Mouse (Mus musculus) cerebellum, adult 2 months (tissue): ENCODE results near the gene Sec1. TPM values are rescaled to one million over a fixed set of nuclear protein-coding genes. Genes with fewer than 3 reads are reported as not detected.

Experiments
- DNase-seq, 2 experiments: peaks; one replicate each; pipeline ENCODE4 v3.0.0; 2021
- H3K27ac ChIP-seq: fragments of 200-500 bp; 2 replicates; pipeline ENCODE4 v1.5.1; 2012; ENCODE audit warnings: low read length, control low read depth, inconsistent platforms; ENCODE audit not compliant: insufficient read depth
- H3K27me3 ChIP-seq: fragments of 200-500 bp; 2 replicates; pipeline ENCODE4 v1.6.1; 2012; ENCODE audit warnings: inconsistent platforms, mild to moderate bottlenecking, low read length, moderate library complexity; ENCODE audit not compliant: control insufficient read depth, insufficient read depth
- H3K4me1 ChIP-seq: fragments of 200-500 bp; 2 replicates; pipeline ENCODE4 v1.6.1; 2011; ENCODE audit warnings: low read length; ENCODE audit not compliant: control insufficient read depth, insufficient read depth
- H3K4me3 ChIP-seq: fragments of 200-500 bp; replicated peaks from 2 replicates; pipeline ENCODE3; 2011; ENCODE audit warnings: mild to moderate bottlenecking, low read depth, low read length, control low read depth; ENCODE audit not compliant: insufficient read depth
- CTCF ChIP-seq: fragments of 200-500 bp; IDR thresholded peaks from 2 replicates; pipeline ENCODE4 v1.5.1; 2011; ENCODE audit warnings: low read depth, mild to moderate bottlenecking, control low read depth, low read length, moderate library complexity, borderline replicate concordance; ENCODE audit not compliant: insufficient read depth
- POLR2A ChIP-seq: fragments of 200-500 bp; IDR thresholded peaks from 2 replicates; pipeline ENCODE4 v1.6.1; 2011; ENCODE audit warnings: low read length, control low read depth, borderline replicate concordance; ENCODE audit not compliant: insufficient read depth
- WGBS: fragments of 180-500 bp; shearing (Covaris S2); methylation state at CpG from one replicate; pipeline ENCODE4 v1.1.7; 2018; 5-methylcytosine and 5-hydroxymethylcytosine counted together
- polyA plus RNA-seq: library from polyadenylated mRNA; depleted of rRNA; stranded (reverse); fragments of >200 nt; gene quantifications from 2 replicates; pipeline ENCODE4 v1.2.3, GENCODE M21; 2012

Gene Sec1
- polyA plus RNA-seq, 1 experiment = 0.64 TPM

DNA sequence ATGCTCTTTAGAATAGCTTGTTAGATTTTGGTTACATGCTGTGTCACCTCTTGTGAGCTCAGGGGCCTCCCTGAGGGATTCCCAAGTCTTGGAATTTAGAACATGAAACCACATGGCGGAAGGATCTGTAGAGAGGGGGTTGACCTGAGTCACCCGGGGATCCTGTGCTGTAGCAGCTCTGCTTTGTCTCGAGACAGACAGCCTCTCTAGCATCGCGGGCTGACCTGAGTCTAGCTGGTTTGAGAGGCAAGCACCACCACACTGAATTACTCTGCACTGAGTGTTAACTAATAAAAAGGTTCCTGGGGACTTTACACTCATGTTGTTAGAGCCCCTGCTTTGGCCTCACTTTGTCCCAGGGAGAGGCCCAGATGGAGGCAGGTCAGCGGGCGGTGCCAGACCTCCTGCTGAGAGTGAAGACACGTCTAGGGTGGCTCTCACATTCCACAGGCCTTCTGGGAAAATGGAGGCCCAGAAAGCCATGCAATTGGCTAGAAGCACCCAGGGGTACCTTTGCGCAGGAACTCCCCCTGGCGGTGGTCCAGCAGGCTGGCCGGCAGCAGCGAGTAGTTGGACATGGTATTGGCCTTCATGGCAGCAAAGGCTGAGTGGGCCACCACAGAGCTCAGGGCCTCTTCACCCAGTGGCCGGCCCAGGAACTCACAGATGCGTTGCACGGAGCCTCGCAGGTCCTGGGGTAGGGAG, 36.7 kb upstream of the Sec1 start:
- Histone ChIP-seq H3K27me3 (no peaks in the 10 kb centered on the region), H3K4me1 (no peaks in the 10 kb centered on the region), H3K4me3 (no peak overlapping the region), H3K27ac (no peak overlapping the region)
- no peak for TF ChIP-seq POLR2A
- 0 out of 2 replicates have a peak, but pooled peaks have one; percentile 6 for TF ChIP-seq CTCF
- peak in 1 of 2 experiments; percentile 16 for DNase-seq
- WGBS = 26% methylated on average over 16 of the region's 16 CpGs

DNA sequence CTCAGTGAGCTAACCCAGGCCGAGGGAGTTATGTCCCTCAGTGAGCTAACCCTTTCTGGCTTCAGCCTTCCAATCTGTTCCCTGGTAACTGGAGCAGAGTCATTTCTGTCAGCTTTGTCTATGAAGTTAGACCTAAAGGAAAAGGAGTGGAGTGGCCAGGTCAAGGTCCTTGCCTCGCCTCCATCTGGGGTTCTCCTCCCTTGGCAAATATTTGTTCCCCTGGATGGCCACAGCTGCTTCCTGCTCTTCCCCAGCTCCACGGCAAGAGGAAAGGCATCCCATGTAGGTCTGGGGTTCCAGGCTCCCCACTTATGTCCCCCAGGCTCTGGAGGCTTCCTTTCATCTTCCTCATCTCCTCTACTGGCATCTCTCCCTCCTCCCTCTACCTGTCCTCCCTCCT, 33.4 kb upstream of the Sec1 start:
- H3K4me3 ChIP-seq = no peak overlapping the region
- 80% methylated on average over 3 of the region's 3 CpGs for WGBS
- H3K4me1 ChIP-seq = no peaks in the 10 kb centered on the region
- H3K27me3 ChIP-seq = no peaks in the 10 kb centered on the region
- TF ChIP-seq POLR2A (no peak), CTCF (no peak)
- no peak overlapping the region for H3K27ac ChIP-seq
- no peak for DNase-seq

GRCm38 (mm10) chr7:45726419-45726818, 32.2 kb upstream of the Sec1 start:
- no peak overlapping the region for H3K4me3 ChIP-seq
- no peaks in the 10 kb centered on the region for H3K27me3 ChIP-seq
- TF ChIP-seq POLR2A = no peak
- no peak for TF ChIP-seq CTCF
- no peak overlapping the region for H3K27ac ChIP-seq
- H3K4me1 ChIP-seq = 0 out of 2 replicates have a peak, but pooled peaks cover 6% of the 10 kb centered on the region
- no peak for DNase-seq
- whole genome bisulfite sequencing = 91% methylated on average over 10 of the region's 10 CpGs

DNA sequence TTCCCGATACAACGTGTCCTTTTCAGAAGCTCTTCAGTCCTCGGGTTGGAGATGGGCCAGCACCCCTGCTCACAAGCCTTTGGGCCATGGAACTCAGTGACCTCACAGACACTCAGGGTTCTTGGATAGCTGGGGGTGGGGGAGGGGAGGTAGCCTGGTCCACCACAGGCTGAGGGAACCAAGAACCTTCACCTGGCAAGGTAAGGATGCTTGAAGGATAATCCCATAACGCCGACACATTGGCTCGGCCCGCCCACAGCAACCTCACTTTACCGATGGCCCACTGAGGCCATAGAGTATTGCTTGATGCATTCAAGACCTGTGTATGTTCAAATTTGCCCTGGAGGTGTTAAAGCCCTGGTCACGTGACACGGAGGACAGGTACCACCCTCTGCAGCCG, 31.5 kb upstream of the Sec1 start, which contains the start of gene Spaca4:
Gene Spaca4, minus strand, starts transcription at position 101 of the 400 bp plus-strand sequence.
- Histone ChIP-seq H3K27me3 (no peaks in the 10 kb centered on the region), H3K27ac (no peak within 1 kb of the TSS), H3K4me3 (no peak within 1 kb of the TSS), H3K4me1 (0 out of 2 replicates have a peak, but pooled peaks cover 8% of the 10 kb centered on the region)
- WGBS = 83% methylated on average over 11 of the region's 11 CpGs
- no peak for DNase-seq
- no peak for TF ChIP-seq CTCF
- TF ChIP-seq POLR2A = no peak

- no peaks in the 10 kb centered on the region for H3K27me3 ChIP-seq
- TF ChIP-seq POLR2A (no peak), CTCF (no peak)
- no peak overlapping the region for H3K27ac ChIP-seq
- WGBS = 57% methylated on average over 9 of the region's 9 CpGs
- no peak for DNase-seq
- no peak overlapping the region for H3K4me3 ChIP-seq
- H3K4me1 ChIP-seq = 0 out of 2 replicates have a peak, but pooled peaks cover 8% of the 10 kb centered on the region
Measured at GRCm38 (mm10) chr7:45725151-45725550, 30.9 kb upstream of the Sec1 start.

- H3K27ac ChIP-seq = no peak overlapping the region
- WGBS = 94% methylated on average over 14 of the region's 14 CpGs
- H3K27me3 ChIP-seq = no peaks in the 10 kb centered on the region
- H3K4me1 ChIP-seq = peaks cover 14% of the 10 kb centered on the region
- no peak for DNase-seq
- no peak overlapping the region for H3K4me3 ChIP-seq
- TF ChIP-seq CTCF = no peak
- no peak for TF ChIP-seq POLR2A
Measured at GRCm38 (mm10) chr7:45723781-45724180, 29.6 kb upstream of the Sec1 start.

DNA sequence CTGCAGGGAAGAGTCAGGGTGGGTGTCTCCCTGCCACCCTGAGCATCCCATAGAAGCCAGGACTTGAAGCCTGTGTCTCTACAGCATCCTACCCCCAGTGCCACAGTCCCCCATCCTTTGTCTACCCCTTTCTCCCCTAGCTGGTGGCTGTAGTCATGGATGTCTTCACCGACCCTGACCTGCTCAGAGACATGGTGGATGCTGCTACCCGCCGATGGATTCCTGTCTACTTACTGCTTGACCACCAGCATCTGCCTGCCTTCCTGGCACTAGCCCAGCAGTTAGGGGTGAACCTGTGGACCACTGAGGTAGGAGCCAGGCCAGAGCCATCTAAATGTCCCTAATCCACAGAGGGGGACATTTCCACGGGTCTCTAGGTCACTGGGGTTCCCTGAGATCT, 29.1 kb upstream of the Sec1 start:
- Histone ChIP-seq H3K27me3 (no peaks in the 10 kb centered on the region), H3K27ac (no peak overlapping the region), H3K4me3 (no peak overlapping the region), H3K4me1 (peaks cover 14% of the 10 kb centered on the region)
- 84% methylated on average over 4 of the region's 4 CpGs for WGBS
- TF ChIP-seq CTCF = no peak
- TF ChIP-seq POLR2A = no peak
- no peak for DNase-seq

GRCm38 (mm10) chr7:45722348-45722713, 28.1 kb upstream of the Sec1 start:
- H3K4me1 ChIP-seq = peaks cover 14% of the 10 kb centered on the region
- no peaks in the 10 kb centered on the region for H3K27me3 ChIP-seq
- peak; percentile 49 to 59 for DNase-seq
- 28% methylated on average over 13 of the region's 13 CpGs for WGBS
- no peak overlapping the region for H3K4me3 ChIP-seq
- TF ChIP-seq CTCF (0 out of 2 replicates have a peak, but pooled peaks have one; percentile 5), POLR2A (no peak)
- no peak overlapping the region for H3K27ac ChIP-seq
